Mouse (Mus musculus): ENCODE results near the gene Gm14137. TPM values are rescaled to one million over a fixed set of nuclear protein-coding genes. Genes with fewer than 3 reads are reported as not detected.
A peak's percentile ranks its signal among the peaks of the same experiment; 100 is the strongest.

Gm14137 gene
- polyA plus RNA-seq, 1 experiment from 2014 or later = 0.40 TPM

GRCm38 (mm10) chr2:119156081-119156680, 18.1 kb upstream of the Gm14137 start:
- 3% methylated on average over 28 of the region's 34 CpGs for WGBS

GRCm38 (mm10) chr2:119156681-119157572, 17.4 kb upstream of the Gm14137 start, which contains the start of gene Rmdn3:
Rmdn3 (minus strand) TSS chr2:119157034.
- Histone ChIP-seq H3K9me3 (ENCODE audit: control insufficient read depth, low read length) (no peaks in the 10 kb centered on the region), H3K9ac (ENCODE audit: low read length) (peak within 1 kb of the TSS; percentile 91), H3K27me3 (ENCODE audit: control insufficient read depth, insufficient read depth, low read depth, low read length) (no peaks in the 10 kb centered on the region), H3K4me1 (replicated peaks; ENCODE audit: control insufficient read depth, insufficient read depth, low read length) (peaks cover 14% of the 10 kb centered on the region), H3K36me3 (ENCODE audit: control insufficient read depth, insufficient read depth, low read length) (no peaks in the 10 kb centered on the region), H3K4me3 (ENCODE audit: low read length) (peak within 1 kb of the TSS; percentile 94), H3K27ac (ENCODE audit: low read length) (peak within 1 kb of the TSS; percentile 38; the same call in 1 of the 2 replicates), H3K4me2 (ENCODE audit: low read depth, low read length) (peak within 1 kb of the TSS; percentile 82)
- WGBS = under 1% methylated on average over 57 of the region's 57 CpGs
- peak; percentile 91 for ATAC-seq (ENCODE audit: low read depth)

More at GRCm38 (mm10) chr2:119156081-119156680, 18.1 kb upstream of the Gm14137 start:
- ATAC-seq (ENCODE audit: low read depth) = peak; percentile 39; the same call in 1 of the 2 replicates
- H3K4me3 ChIP-seq (ENCODE audit: low read length) = peak overlapping the region; percentile 94
- H3K4me1 ChIP-seq (replicated peaks; ENCODE audit: control insufficient read depth, insufficient read depth, low read length) = peaks cover 14% of the 10 kb centered on the region
- H3K9ac ChIP-seq (ENCODE audit: low read length) = peak overlapping the region; percentile 91
- H3K27ac ChIP-seq (ENCODE audit: low read length) = peak overlapping the region; percentile 38; the same call in 1 of the 2 replicates
- no peaks in the 10 kb centered on the region for H3K9me3 ChIP-seq (ENCODE audit: control insufficient read depth, low read length)
- H3K36me3 ChIP-seq (ENCODE audit: control insufficient read depth, insufficient read depth, low read length) = peaks cover 6% of the 10 kb centered on the region; the same call in 1 of the 2 replicates
- peak overlapping the region; percentile 82 for H3K4me2 ChIP-seq (ENCODE audit: low read depth, low read length)
- H3K27me3 ChIP-seq (ENCODE audit: control insufficient read depth, insufficient read depth, low read depth, low read length) = no peaks in the 10 kb centered on the region

- no peak overlapping the region for H3K4me3 ChIP-seq (ENCODE audit: low read length)
- peaks cover 14% of the 10 kb centered on the region for H3K4me1 ChIP-seq (replicated peaks; ENCODE audit: control insufficient read depth, insufficient read depth, low read length)
- no peaks in the 10 kb centered on the region for H3K9me3 ChIP-seq (ENCODE audit: control insufficient read depth, low read length)
- no peaks in the 10 kb centered on the region for H3K36me3 ChIP-seq (ENCODE audit: control insufficient read depth, insufficient read depth, low read length)
- H3K27ac ChIP-seq (ENCODE audit: low read length) = no peak overlapping the region
- no peak for ATAC-seq (ENCODE audit: low read depth)
- no peak overlapping the region for H3K4me2 ChIP-seq (ENCODE audit: low read depth, low read length)
- no peaks in the 10 kb centered on the region for H3K27me3 ChIP-seq (ENCODE audit: control insufficient read depth, insufficient read depth, low read depth, low read length)
- no peak overlapping the region for H3K9ac ChIP-seq (ENCODE audit: low read length)
Observed at GRCm38 (mm10) chr2:119157836-119158235, 16.5 kb upstream of the Gm14137 start.

- H3K4me1 ChIP-seq (replicated peaks; ENCODE audit: control insufficient read depth, insufficient read depth, low read length) = peaks cover 4% of the 10 kb centered on the region; the same call in 1 of the 2 replicates
- H3K4me2 ChIP-seq (ENCODE audit: low read depth, low read length) = no peak overlapping the region
- WGBS = 33% methylated on average over 2 of the region's 2 CpGs
- no peaks in the 10 kb centered on the region for H3K27me3 ChIP-seq (ENCODE audit: control insufficient read depth, insufficient read depth, low read depth, low read length)
- H3K4me3 ChIP-seq (ENCODE audit: low read length) = no peak overlapping the region
- no peaks in the 10 kb centered on the region for H3K9me3 ChIP-seq (ENCODE audit: control insufficient read depth, low read length)
- no peak overlapping the region for H3K9ac ChIP-seq (ENCODE audit: low read length)
- peak overlapping the region; percentile 56 for H3K27ac ChIP-seq (ENCODE audit: low read length)
- peak; percentile 18; the same call in 1 of the 2 replicates for ATAC-seq (ENCODE audit: low read depth)
- no peaks in the 10 kb centered on the region for H3K36me3 ChIP-seq (ENCODE audit: control insufficient read depth, insufficient read depth, low read length)
Observed at GRCm38 (mm10) chr2:119161247-119161646, 13.1 kb upstream of the Gm14137 start.

- Histone ChIP-seq H3K9ac (ENCODE audit: low read length) (no peak overlapping the region), H3K4me2 (ENCODE audit: low read depth, low read length) (no peak overlapping the region), H3K27me3 (ENCODE audit: control insufficient read depth, insufficient read depth, low read depth, low read length) (peaks cover 3% of the 10 kb centered on the region; the same call in 1 of the 2 replicates), H3K36me3 (ENCODE audit: control insufficient read depth, insufficient read depth, low read length) (no peaks in the 10 kb centered on the region), H3K4me1 (replicated peaks; ENCODE audit: control insufficient read depth, insufficient read depth, low read length) (peaks cover 12% of the 10 kb centered on the region; the same call in 1 of the 2 replicates), H3K4me3 (ENCODE audit: low read length) (no peak overlapping the region), H3K27ac (ENCODE audit: low read length) (no peak overlapping the region), H3K9me3 (ENCODE audit: control insufficient read depth, low read length) (no peaks in the 10 kb centered on the region)
- 49% methylated on average over 3 of the region's 3 CpGs for WGBS
- ATAC-seq (ENCODE audit: low read depth) = no peak
Observed at GRCm38 (mm10) chr2:119163135-119163534, 11.2 kb upstream of the Gm14137 start.

GRCm38 (mm10) chr2:119163999-119164398, 10.3 kb upstream of the Gm14137 start:
- no peaks in the 10 kb centered on the region for H3K36me3 ChIP-seq (ENCODE audit: control insufficient read depth, insufficient read depth, low read length)
- H3K9me3 ChIP-seq (ENCODE audit: control insufficient read depth, low read length) = no peaks in the 10 kb centered on the region
- peaks cover 12% of the 10 kb centered on the region; the same call in 1 of the 2 replicates for H3K4me1 ChIP-seq (replicated peaks; ENCODE audit: control insufficient read depth, insufficient read depth, low read length)
- no peak for ATAC-seq (ENCODE audit: low read depth)
- WGBS = 85% methylated on average over 4 of the region's 4 CpGs
- H3K4me2 ChIP-seq (ENCODE audit: low read depth, low read length) = no peak overlapping the region
- H3K27me3 ChIP-seq (ENCODE audit: control insufficient read depth, insufficient read depth, low read depth, low read length) = peaks cover 3% of the 10 kb centered on the region; the same call in 1 of the 2 replicates
- no peak overlapping the region for H3K27ac ChIP-seq (ENCODE audit: low read length)
- no peak overlapping the region for H3K9ac ChIP-seq (ENCODE audit: low read length)
- no peak overlapping the region for H3K4me3 ChIP-seq (ENCODE audit: low read length)

GRCm38 (mm10) chr2:119165401-119165800, 8.9 kb upstream of the Gm14137 start:
- H3K27ac ChIP-seq (ENCODE audit: low read length) = no peak overlapping the region

GRCm38 (mm10) chr2:119166901-119167865, 7.1 kb upstream of the Gm14137 start, which contains the start of gene Gchfr:
Gchfr (plus strand) TSS chr2:119167773.
- Histone ChIP-seq H3K4me3 (ENCODE audit: low read length) (peak within 1 kb of the TSS; percentile 65), H3K9ac (ENCODE audit: low read length) (peak within 1 kb of the TSS; percentile 69), H3K27ac (ENCODE audit: low read length) (no peak within 1 kb of the TSS; the same call in 1 of the 2 replicates), H3K27me3 (ENCODE audit: control insufficient read depth, insufficient read depth, low read depth, low read length) (peaks cover 3% of the 10 kb centered on the region; the same call in 1 of the 2 replicates), H3K4me2 (ENCODE audit: low read depth, low read length) (peak within 1 kb of the TSS; percentile 100), H3K4me1 (replicated peaks; ENCODE audit: control insufficient read depth, insufficient read depth, low read length) (peaks cover 12% of the 10 kb centered on the region; the same call in 1 of the 2 replicates), H3K9me3 (ENCODE audit: control insufficient read depth, low read length) (no peaks in the 10 kb centered on the region), H3K36me3 (ENCODE audit: control insufficient read depth, insufficient read depth, low read length) (no peaks in the 10 kb centered on the region; the same call in 1 of the 2 replicates)
- ATAC-seq (ENCODE audit: low read depth) = peak; percentile 88
- WGBS = under 1% methylated on average over 60 of the region's 60 CpGs

More at GRCm38 (mm10) chr2:119165401-119165800, 8.9 kb upstream of the Gm14137 start:
- Histone ChIP-seq H3K9me3 (ENCODE audit: control insufficient read depth, low read length) (no peaks in the 10 kb centered on the region), H3K4me3 (ENCODE audit: low read length) (no peak overlapping the region), H3K9ac (ENCODE audit: low read length) (no peak overlapping the region), H3K27me3 (ENCODE audit: control insufficient read depth, insufficient read depth, low read depth, low read length) (peaks cover 3% of the 10 kb centered on the region; the same call in 1 of the 2 replicates), H3K4me2 (ENCODE audit: low read depth, low read length) (no peak overlapping the region), H3K4me1 (replicated peaks; ENCODE audit: control insufficient read depth, insufficient read depth, low read length) (peaks cover 12% of the 10 kb centered on the region; the same call in 1 of the 2 replicates), H3K36me3 (ENCODE audit: control insufficient read depth, insufficient read depth, low read length) (no peaks in the 10 kb centered on the region)
- ATAC-seq (ENCODE audit: low read depth) = no peak

Data from lung, embryonic 16.5 days (tissue).